Mouse (Mus musculus): ENCODE results near the gene Mup3. TPM values are rescaled to one million over a fixed set of nuclear protein-coding genes. Genes with fewer than 3 reads are reported as not detected.

Gene Mup3
- polyA plus RNA-seq (2021; fragmentation: Nextera tagmentation): not detected in 2 replicates
- long read RNA-seq, experiment 1: 0 reads
- long read RNA-seq, experiment 2: 0 reads

DNA sequence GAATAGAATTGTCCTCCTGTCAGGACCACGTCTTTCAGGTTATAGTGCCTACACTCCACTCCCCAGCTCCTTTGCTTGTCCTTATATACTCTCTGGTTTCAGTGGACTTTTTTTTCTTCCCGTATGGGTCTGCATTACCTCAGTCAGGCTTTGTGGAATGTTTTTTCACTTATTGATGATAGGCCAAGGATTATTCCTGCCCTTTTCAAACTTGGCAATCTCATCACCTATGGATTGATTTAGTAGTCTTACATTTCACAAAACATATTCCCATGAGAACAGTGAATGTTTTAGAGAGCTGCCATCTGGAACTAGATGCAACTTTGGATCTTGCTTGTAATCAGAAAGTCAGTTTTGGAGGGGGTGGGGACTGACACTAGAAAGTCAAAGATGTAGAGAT lies at the start of gene Mup3:
TSS of gene Mup3 (minus strand) at position 102 of the 400 bp plus-strand sequence.

DNA sequence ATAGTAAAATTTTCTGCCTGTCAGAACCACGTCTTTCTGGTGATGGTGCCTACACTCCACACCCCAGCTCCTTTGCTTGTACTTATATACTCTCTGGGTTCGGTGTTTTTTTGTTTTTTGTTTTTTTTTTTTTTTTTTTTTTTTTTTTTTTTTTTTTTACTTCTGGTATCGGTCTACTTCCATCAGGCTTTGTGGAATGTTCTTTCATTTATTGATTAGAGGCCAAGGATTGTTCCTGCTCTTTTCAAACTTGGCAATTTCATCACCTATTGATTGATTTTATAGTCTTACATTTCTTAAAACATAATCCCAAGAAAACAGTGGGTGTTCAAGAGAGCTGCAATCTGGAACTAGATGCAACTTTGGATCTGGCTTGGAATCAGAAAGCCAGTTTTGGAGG lies 33.1 kb downstream of the Mup3 start, which contains the start of gene Mup20:
TSS of gene Mup20 (minus strand) at position 101 of the 400 bp plus-strand sequence.

Other genes with a start within 250 kb of the Mup3 start
- not detected in 2 replicates for gene Mup20, start 33.2 kb downstream of the Mup3 start, polyA plus RNA-seq (2021; fragmentation: Nextera tagmentation)
- not detected in 2 replicates for gene Mup21, start 63.5 kb upstream of the Mup3 start, polyA plus RNA-seq (2021; fragmentation: Nextera tagmentation)
- 12.5 and 15.3 TPM in 2 replicates for gene Zfp37, start 143.7 kb upstream of the Mup3 start, polyA plus RNA-seq (2021; fragmentation: Nextera tagmentation)
- 4.7 and 6.1 TPM in 2 replicates for gene Slc31a2, start 175.2 kb upstream of the Mup3 start, polyA plus RNA-seq (2021; fragmentation: Nextera tagmentation)